In genomic region chr17:62997691-62998090, GRCm38 (mm10) we compare ENCODE assay signal across 16 mouse cellular contexts.
A peak's percentile ranks its signal among the peaks of the same experiment; 100 is the strongest.
DNase-seq lines count a peak whose midpoint lies in the region; ATAC-seq and TF ChIP-seq lines count a peak whose summit lies in the region.
"Had no signal": no experiment of that assay in that cellular context is flagged by ENCODE, and none has a peak within 500 bp of the region (broad histone marks: within the 10 kb centered on the region; RNA-seq: fewer than 3 reads in every experiment).

No protein-coding gene starts in this region.

- H3K9me3 ChIP-seq in hindbrain, embryonic 13.5 days, result no peaks in the 10 kb centered on the region
- H3K9me3 ChIP-seq in hindbrain, embryonic 12.5 days (replicated peaks), result no peaks in the 10 kb centered on the region
- H3K9me3 ChIP-seq: G1E; heart, embryonic 12.5 days had no signal

- H3K4me2 ChIP-seq in hindbrain, embryonic 13.5 days, result no peak overlapping the region
- no peak overlapping the region for H3K4me2 ChIP-seq in hindbrain, embryonic 12.5 days (replicated peaks)
- H3K4me2 ChIP-seq: heart, embryonic 12.5 days had no signal

- DNase-seq in 3T3-L1 (ENCODE audit: low read depth, low spot score), result peak; percentile 4
- peak; percentile 87 to 95 for DNase-seq in adrenal gland, adult (ENCODE audit: inconsistent age in 2 of 2, low spot score in 1 of 2)
- peak; percentile 54 for DNase-seq in brain, embryonic 14.5 days (ENCODE audit: low read depth)
- no peak for DNase-seq in layer of hippocampus, postnatal 10 days (ENCODE audit: low spot score in 2 of 2)
- DNase-seq in urinary bladder, adult 18-20 months (ENCODE audit: low spot score in 2 of 2), result no peak
- no peak for DNase-seq in kidney, adult 18-20 months
- DNase-seq: gastrocnemius, postnatal 14 days; kidney, postnatal 36 days; lung, adult 18-20 months had no signal

- H3K4me3 ChIP-seq in hindbrain, embryonic 13.5 days, result no peak overlapping the region
- H3K4me3 ChIP-seq in hindbrain, embryonic 12.5 days, result no peak overlapping the region
- H3K4me3 ChIP-seq: heart, embryonic 12.5 days had no signal

- no peaks in the 10 kb centered on the region for H3K4me1 ChIP-seq in hindbrain, embryonic 13.5 days (replicated peaks)
- no peaks in the 10 kb centered on the region; the same call in 1 of the 2 replicates for H3K4me1 ChIP-seq in hindbrain, embryonic 12.5 days

- peak; percentile 32; the same call in 1 of the 2 replicates for ATAC-seq in hindbrain, embryonic 13.5 days (ENCODE audit: low FRiP score)
- no peak for ATAC-seq in hindbrain, embryonic 12.5 days (ENCODE audit: low FRiP score)
- ATAC-seq: activated CD4-positive, CD25-positive, alpha-beta regulatory T cell, adult 4 months; forebrain, embryonic 16.5 days had no signal

- no peaks in the 10 kb centered on the region for H3K27me3 ChIP-seq in hindbrain, embryonic 13.5 days
- no peaks in the 10 kb centered on the region for H3K27me3 ChIP-seq in hindbrain, embryonic 12.5 days
- H3K27me3 ChIP-seq: heart, embryonic 12.5 days had no signal

- no peak overlapping the region for H3K27ac ChIP-seq in hindbrain, embryonic 13.5 days
- H3K27ac ChIP-seq in hindbrain, embryonic 12.5 days, result no peak overlapping the region
- H3K27ac ChIP-seq: macrophage had no signal

- TF ChIP-seq CTCF in brain, embryonic 14.5 days (IDR thresholded peaks at IDR 0.05; ENCODE audit: borderline replicate concordance, extremely low read depth, insufficient read depth, insufficient read length), result no peak

- no peaks in the 10 kb centered on the region for H3K36me3 ChIP-seq in hindbrain, embryonic 13.5 days
- no peaks in the 10 kb centered on the region for H3K36me3 ChIP-seq in hindbrain, embryonic 12.5 days
- H3K36me3 ChIP-seq: G1E; heart, embryonic 12.5 days had no signal

- H3K9ac ChIP-seq in hindbrain, embryonic 13.5 days, result no peak overlapping the region
- H3K9ac ChIP-seq in hindbrain, embryonic 12.5 days, result no peak overlapping the region
- H3K9ac ChIP-seq: heart, embryonic 12.5 days had no signal

- no peak for TF ChIP-seq POLR2A in brain, embryonic 14.5 days (IDR thresholded peaks at IDR 0.05; ENCODE audit: borderline replicate concordance, extremely low read depth, insufficient read depth, insufficient read length, poor library complexity, severe bottlenecking)

- WGBS in hindbrain, embryonic 13.5 days, result 81% methylated on average over 5 of the region's 5 CpGs
- WGBS in hindbrain, embryonic 12.5 days, result 92% methylated on average over 5 of the region's 5 CpGs

Comparison
In these comparisons a context has a peak if more than half of its experiments do, and no peak if none do; other contexts are left out.
1. DNase-seq: peak in 3T3-L1 (single experiment), adrenal gland, adult (2 of 2) and brain, embryonic 14.5 days (single experiment); none in layer of hippocampus, postnatal 10 days (0 of 2), urinary bladder, adult 18-20 months (0 of 2) and kidney, adult 18-20 months (single experiment).